10 mouse cellular contexts compared by ENCODE assay signal in the genomic region with DNA sequence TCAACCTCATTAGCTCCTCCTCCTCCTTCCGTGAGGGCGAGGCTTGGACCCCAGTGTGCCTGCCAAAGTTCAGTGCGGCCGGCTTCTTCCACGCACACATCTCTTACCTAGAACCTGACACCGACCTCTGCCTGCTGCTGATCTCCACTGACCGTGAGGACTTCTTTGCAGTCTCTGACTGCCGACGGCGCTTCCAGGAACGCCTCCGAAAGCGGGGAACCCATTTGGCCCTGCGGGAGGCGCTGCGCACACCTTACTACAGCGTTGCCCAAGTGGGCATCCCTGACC. TPM values are rescaled to one million over a fixed set of nuclear protein-coding genes. Genes with fewer than 3 reads are reported as not detected.
DNase-seq lines count a peak whose midpoint lies in the region; ATAC-seq and TF ChIP-seq lines count a peak whose summit lies in the region.
"Had no signal": no experiment of that assay in that cellular context is flagged by ENCODE, and none has a peak within 500 bp of the region (broad histone marks: within the 10 kb centered on the region; RNA-seq: fewer than 3 reads in every experiment).

No protein-coding gene starts in this region.

- H3K36me3 ChIP-seq in neural tube, embryonic 11.5 days (ENCODE audit: control insufficient read depth, insufficient read depth, low read length), result no peaks in the 10 kb centered on the region; the same call in 1 of the 2 replicates
- H3K36me3 ChIP-seq in forebrain, postnatal 0 days (ENCODE audit: insufficient read depth), result peaks cover 17% of the 10 kb centered on the region
- H3K36me3 ChIP-seq in liver, embryonic 13.5 days, result no peaks in the 10 kb centered on the region
- H3K36me3 ChIP-seq in stomach, postnatal 0 days (ENCODE audit: control insufficient read depth, insufficient read depth, low read length), result peaks cover 6% of the 10 kb centered on the region; the same call in 1 of the 2 replicates

- peaks cover 6% of the 10 kb centered on the region; the same call in 1 of the 2 replicates for H3K4me1 ChIP-seq in neural tube, embryonic 11.5 days (ENCODE audit: control insufficient read depth, insufficient read depth, low read length)
- H3K4me1 ChIP-seq in forebrain, postnatal 0 days (ENCODE audit: insufficient read depth), result no peaks in the 10 kb centered on the region; the same call in 1 of the 2 replicates
- H3K4me1 ChIP-seq in liver, embryonic 13.5 days (replicated peaks), result peaks cover 26% of the 10 kb centered on the region
- H3K4me1 ChIP-seq in stomach, postnatal 0 days (replicated peaks; ENCODE audit: control insufficient read depth, insufficient read depth), result peaks cover 9% of the 10 kb centered on the region; the same call in 1 of the 2 replicates

- H3K4me2 ChIP-seq in neural tube, embryonic 11.5 days (ENCODE audit: low read depth), result peak overlapping the region; percentile 52
- H3K4me2 ChIP-seq in forebrain, postnatal 0 days (ENCODE audit: low read depth), result peak overlapping the region; percentile 66
- H3K4me2 ChIP-seq in liver, embryonic 13.5 days, result peak overlapping the region; percentile 61
- H3K4me2 ChIP-seq in stomach, postnatal 0 days (replicated peaks; ENCODE audit: low read depth), result peak overlapping the region; percentile 37; the same call in 1 of the 2 replicates

- TF ChIP-seq CTCF in forebrain, postnatal 0 days (IDR thresholded peaks at IDR 0.05; ENCODE audit: low read depth), result no peak
- no peak for TF ChIP-seq CTCF in stomach, postnatal 0 days (IDR thresholded peaks at IDR 0.05; ENCODE audit: low read depth)

- H3K4me3 ChIP-seq in neural tube, embryonic 11.5 days (ENCODE audit: low read depth, low read length), result peak overlapping the region; percentile 24; the same call in 1 of the 2 replicates
- H3K4me3 ChIP-seq in forebrain, postnatal 0 days (ENCODE audit: low read depth, low read length), result peak overlapping the region; percentile 34
- H3K4me3 ChIP-seq in liver, embryonic 13.5 days (replicated peaks), result peak overlapping the region; percentile 27
- H3K4me3 ChIP-seq in stomach, postnatal 0 days (ENCODE audit: low read depth, low read length), result 0 out of 2 replicates have a peak overlapping the region, but pooled peaks have one; percentile 10

- H3K9me3 ChIP-seq in neural tube, embryonic 11.5 days (ENCODE audit: control insufficient read depth, low read length), result no peaks in the 10 kb centered on the region
- H3K9me3 ChIP-seq in forebrain, postnatal 0 days (ENCODE audit: low read length), result no peaks in the 10 kb centered on the region
- H3K9me3 ChIP-seq in liver, embryonic 13.5 days (replicated peaks), result no peaks in the 10 kb centered on the region
- no peaks in the 10 kb centered on the region for H3K9me3 ChIP-seq in stomach, postnatal 0 days (ENCODE audit: control insufficient read depth, low read length)

- H3K9ac ChIP-seq in neural tube, embryonic 11.5 days (ENCODE audit: low read length), result no peak overlapping the region
- peak overlapping the region; percentile 44; the same call in 1 of the 2 replicates for H3K9ac ChIP-seq in forebrain, postnatal 0 days
- H3K9ac ChIP-seq in liver, embryonic 13.5 days, result no peak overlapping the region
- H3K9ac ChIP-seq in stomach, postnatal 0 days (ENCODE audit: low read length), result no peak overlapping the region

- no peak overlapping the region for H3K27ac ChIP-seq in neural tube, embryonic 11.5 days (ENCODE audit: low read depth, low read length)
- H3K27ac ChIP-seq in forebrain, postnatal 0 days (ENCODE audit: low read depth, low read length), result no peak overlapping the region
- no peak overlapping the region for H3K27ac ChIP-seq in liver, embryonic 13.5 days
- H3K27ac ChIP-seq in stomach, postnatal 0 days (replicated peaks), result no peak overlapping the region

- no peak for ATAC-seq in neural tube, embryonic 11.5 days (ENCODE audit: insufficient read depth, low FRiP score, low TSS enrichment)
- 0 out of 2 replicates have a peak, but pooled peaks have one; percentile 1 for ATAC-seq in forebrain, postnatal 0 days
- ATAC-seq in liver, embryonic 13.5 days (ENCODE audit: low read depth), result no peak
- ATAC-seq in stomach, postnatal 0 days (ENCODE audit: low FRiP score, low TSS enrichment), result no peak

- DNase-seq in neural tube, embryonic 11.5 days (ENCODE audit: low spot score), result no peak
- DNase-seq in neural tube, embryonic 10.5 days (ENCODE audit: extremely low spot score, low spot score), result no peak
- no peak for DNase-seq in forebrain, postnatal 0 days
- DNase-seq in liver, embryonic 13.5 days, result no peak
- DNase-seq in stomach, postnatal 0 days (ENCODE audit: low spot score), result no peak
- DNase-seq in embryo, embryonic 9.5 days (ENCODE audit: extremely low spot score), result no peak
- no peak for DNase-seq in adrenal gland, adult (ENCODE audit: inconsistent age in 2 of 2, low spot score in 1 of 2)

- peaks cover 16% of the 10 kb centered on the region for H3K27me3 ChIP-seq in neural tube, embryonic 11.5 days (ENCODE audit: control insufficient read depth, insufficient read depth, low read length)
- no peaks in the 10 kb centered on the region for H3K27me3 ChIP-seq in forebrain, postnatal 0 days (ENCODE audit: insufficient read depth, low read length)
- peaks cover 15% of the 10 kb centered on the region for H3K27me3 ChIP-seq in liver, embryonic 13.5 days
- no peaks in the 10 kb centered on the region for H3K27me3 ChIP-seq in stomach, postnatal 0 days (ENCODE audit: control insufficient read depth, insufficient read depth, low read length)

- WGBS in neural tube, embryonic 11.5 days, result 11% methylated on average over 17 of the region's 17 CpGs
- 15% methylated on average over 17 of the region's 17 CpGs for WGBS in forebrain, postnatal 0 days
- WGBS in liver, embryonic 13.5 days (ENCODE audit: insufficient replicate concordance), result 43% methylated on average over 17 of the region's 17 CpGs
- 37% methylated on average over 17 of the region's 17 CpGs for WGBS in stomach, postnatal 0 days

- TF ChIP-seq EP300 in stomach, postnatal 0 days (optimal IDR thresholded peaks at IDR 0.05), result no peak

RNA-seq across cellular contexts. Expression of gene Mst1r, which starts 5.1 kb away (rescaled TPM):
- 0.33 and 1.1 TPM in 2 replicates for polyA plus RNA-seq in neural tube, embryonic 11.5 days (2014; fragmentation: Nextera tagmentation; extraction: Ambion mirVana)
- total RNA-seq in forebrain, postnatal 0 days (2014; rRNA removed), result 0.86 and 1.0 TPM in 2 replicates
- 0.48 and 1.0 TPM in 2 replicates for polyA plus RNA-seq in forebrain, postnatal 0 days (2015; fragmentation: Nextera tagmentation; extraction: Ambion mirVana)
- polyA plus RNA-seq in liver, embryonic 13.5 days (2015; fragmentation: Nextera tagmentation; extraction: Ambion mirVana), result 0.68 and 0.71 TPM in 2 replicates
- polyA plus RNA-seq in stomach, postnatal 0 days (2015; fragmentation: Nextera tagmentation; extraction: Ambion mirVana), result 10.4 and 10.6 TPM in 2 replicates

RNA-seq across cellular contexts. Expression of gene Mon1a, which starts 13.6 kb away (rescaled TPM):
- polyA plus RNA-seq in neural tube, embryonic 11.5 days (2014; fragmentation: Nextera tagmentation; extraction: Ambion mirVana), result 16.3 and 19.2 TPM in 2 replicates
- 18.9 and 22.2 TPM in 2 replicates for total RNA-seq in forebrain, postnatal 0 days (2014; rRNA removed)
- polyA plus RNA-seq in forebrain, postnatal 0 days (2015; fragmentation: Nextera tagmentation; extraction: Ambion mirVana), result 17.4 and 18.1 TPM in 2 replicates
- polyA plus RNA-seq in liver, embryonic 13.5 days (2015; fragmentation: Nextera tagmentation; extraction: Ambion mirVana), result 5.6 and 5.8 TPM in 2 replicates
- polyA plus RNA-seq in stomach, postnatal 0 days (2015; fragmentation: Nextera tagmentation; extraction: Ambion mirVana), result 22.9 and 23.6 TPM in 2 replicates

RNA-seq across cellular contexts. Expression of gene Actl11, which starts 26.7 kb away (rescaled TPM):
- not detected in 2 replicates for polyA plus RNA-seq in neural tube, embryonic 11.5 days (2014; fragmentation: Nextera tagmentation; extraction: Ambion mirVana)
- total RNA-seq in forebrain, postnatal 0 days (2014; rRNA removed), result not detected in 2 replicates
- polyA plus RNA-seq in forebrain, postnatal 0 days (2015; fragmentation: Nextera tagmentation; extraction: Ambion mirVana), result not detected in 2 replicates
- not detected in 2 replicates for polyA plus RNA-seq in liver, embryonic 13.5 days (2015; fragmentation: Nextera tagmentation; extraction: Ambion mirVana)
- not detected in 2 replicates for polyA plus RNA-seq in stomach, postnatal 0 days (2015; fragmentation: Nextera tagmentation; extraction: Ambion mirVana)
- total RNA-seq: granulocyte monocyte progenitor cell, adult 5-6 weeks; left cerebral cortex, postnatal 14 days; neutrophil, adult 5-6 weeks had no signal

RNA-seq across cellular contexts. Expression of gene Rbm6, which starts 28.5 kb away (rescaled TPM):
- 102 TPM in 2 replicates for polyA plus RNA-seq in neural tube, embryonic 11.5 days (2014; fragmentation: Nextera tagmentation; extraction: Ambion mirVana)
- total RNA-seq in forebrain, postnatal 0 days (2014; rRNA removed), result 77.8 and 78.3 TPM in 2 replicates
- 41.4 and 59.5 TPM in 2 replicates for polyA plus RNA-seq in forebrain, postnatal 0 days (2015; fragmentation: Nextera tagmentation; extraction: Ambion mirVana)
- polyA plus RNA-seq in liver, embryonic 13.5 days (2015; fragmentation: Nextera tagmentation; extraction: Ambion mirVana), result 30.4 and 36.2 TPM in 2 replicates
- 25.3 and 25.6 TPM in 2 replicates for polyA plus RNA-seq in stomach, postnatal 0 days (2015; fragmentation: Nextera tagmentation; extraction: Ambion mirVana)

RNA-seq across cellular contexts. Expression of gene Camkv, which starts 33.9 kb away (rescaled TPM):
- polyA plus RNA-seq in neural tube, embryonic 11.5 days (2014; fragmentation: Nextera tagmentation; extraction: Ambion mirVana), result 3.5 and 4.3 TPM in 2 replicates
- total RNA-seq in forebrain, postnatal 0 days (2014; rRNA removed), result 228 and 329 TPM in 2 replicates
- 194 and 197 TPM in 2 replicates for polyA plus RNA-seq in forebrain, postnatal 0 days (2015; fragmentation: Nextera tagmentation; extraction: Ambion mirVana)
- polyA plus RNA-seq in liver, embryonic 13.5 days (2015; fragmentation: Nextera tagmentation; extraction: Ambion mirVana), result 0.13 and 0.28 TPM in 2 replicates
- 0.62 and 0.94 TPM in 2 replicates for polyA plus RNA-seq in stomach, postnatal 0 days (2015; fragmentation: Nextera tagmentation; extraction: Ambion mirVana)
- total RNA-seq: granulocyte monocyte progenitor cell, adult 5-6 weeks; neutrophil, adult 5-6 weeks had no signal
